Mouse (Mus musculus): ENCODE results near the gene Hrh3. TPM values are rescaled to one million over a fixed set of nuclear protein-coding genes. Genes with fewer than 3 reads are reported as not detected.

The Hrh3 gene
- polyA plus RNA-seq, 1 experiment from 2014 or later: 4.1 TPM

DNA sequence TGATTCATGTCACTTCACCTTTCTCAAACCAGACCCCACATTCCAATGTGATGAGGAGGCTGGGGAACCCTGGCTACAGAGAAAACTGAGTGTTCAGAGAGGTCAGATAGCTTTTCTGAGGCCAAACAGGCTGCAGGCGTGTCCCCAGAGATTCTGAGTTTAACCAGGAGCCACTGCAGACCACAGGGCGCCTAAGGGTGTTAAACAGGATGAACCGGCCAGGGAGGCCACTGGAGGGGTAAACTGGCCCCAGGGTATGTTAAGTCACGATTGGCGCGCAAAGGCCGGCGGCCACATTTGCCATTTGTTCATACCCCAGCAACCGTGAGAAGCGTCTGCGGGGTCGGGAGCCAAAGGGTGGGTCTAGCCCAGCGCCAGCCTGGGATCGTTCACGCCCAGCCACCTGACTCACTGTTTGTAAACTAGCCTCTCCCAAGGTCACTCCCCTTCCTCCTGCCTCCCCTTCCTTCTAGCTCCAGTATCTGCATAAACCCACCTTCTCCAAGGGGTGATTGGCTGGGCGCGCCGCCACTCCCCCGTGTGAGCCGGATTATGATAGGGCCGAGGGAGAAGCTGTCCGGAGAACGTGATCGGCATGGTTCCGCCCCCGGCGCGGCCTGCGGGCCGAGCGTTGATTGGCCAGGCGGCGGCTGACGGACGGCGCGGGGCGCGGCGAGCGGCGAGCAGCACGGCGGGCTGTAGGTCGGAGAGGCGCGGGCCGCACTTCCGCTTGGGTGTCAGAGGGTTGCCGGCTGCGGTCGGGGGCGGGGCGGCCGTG lies 14.6 kb upstream of the Hrh3 start, which contains the start of gene Osbpl2:
Osbpl2 (plus strand) TSS at position 646 of the 778 bp plus-strand sequence.
- peaks cover 57% of the 10 kb centered on the region for H3K4me1 ChIP-seq
- no peaks in the 10 kb centered on the region for H3K9me3 ChIP-seq
- H3K27me3 ChIP-seq: 0 out of 2 replicates have a peak, but pooled peaks cover 7% of the 10 kb centered on the region

DNA sequence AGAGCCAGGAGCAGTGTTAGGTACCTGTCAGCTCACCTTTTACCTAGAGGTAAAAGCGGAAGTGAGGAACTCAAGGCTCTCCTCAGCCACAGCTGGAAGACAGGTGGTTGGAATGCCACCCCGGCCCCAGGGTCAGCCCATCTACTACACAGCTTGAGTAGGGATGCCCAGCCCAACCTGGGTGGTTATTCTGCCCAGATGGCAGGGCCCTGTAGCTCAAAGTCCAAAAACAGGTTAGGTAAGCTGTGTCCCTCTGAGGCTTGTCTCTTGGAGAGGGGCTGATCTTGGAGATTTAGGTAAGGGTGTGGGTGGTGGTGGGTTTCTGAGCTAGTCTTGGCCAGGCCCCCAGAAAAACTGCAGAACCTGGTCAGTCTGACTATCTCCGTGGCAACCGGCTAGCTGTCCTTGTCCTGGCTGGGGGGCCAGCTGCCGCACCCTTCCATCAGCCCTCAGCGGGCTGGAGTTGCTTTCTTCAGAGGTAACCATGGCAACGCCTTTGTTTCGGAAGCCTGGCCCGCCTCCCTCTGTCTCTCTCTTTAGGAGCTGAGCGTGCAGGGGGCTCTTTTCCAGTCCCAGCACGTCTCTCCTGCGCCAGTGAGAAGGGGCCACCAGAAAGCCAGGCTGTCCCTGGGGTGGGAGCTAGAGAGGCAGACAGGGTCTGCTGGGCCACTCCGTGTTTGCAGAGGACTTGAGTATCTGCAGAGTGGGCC lies 13.4 kb upstream of the Hrh3 start:
- WGBS: 6% methylated on average over 13 of the region's 13 CpGs
- 0 out of 2 replicates have a peak, but pooled peaks cover 10% of the 10 kb centered on the region for H3K27me3 ChIP-seq
- H3K4me2 ChIP-seq (replicated peaks): peak overlapping the region; percentile 96
- 0 out of 2 replicates have a peak overlapping the region, but pooled peaks have one; percentile 49 for H3K9ac ChIP-seq (replicated peaks)
- peak overlapping the region; percentile 89 for H3K4me3 ChIP-seq
- H3K4me1 ChIP-seq: peaks cover 57% of the 10 kb centered on the region
- ATAC-seq (ENCODE audit: low FRiP score, low read depth): peak; percentile 63
- H3K36me3 ChIP-seq: no peaks in the 10 kb centered on the region
- no peaks in the 10 kb centered on the region for H3K9me3 ChIP-seq
- H3K27ac ChIP-seq (replicated peaks): peak overlapping the region; percentile 94

More for the DNA sequence above, 14.6 kb upstream of the Hrh3 start, which contains the start of gene Osbpl2:
- peak within 1 kb of the TSS; percentile 96 for H3K4me2 ChIP-seq (replicated peaks)
- H3K36me3 ChIP-seq: peaks cover 9% of the 10 kb centered on the region
- H3K4me3 ChIP-seq: peak within 1 kb of the TSS; percentile 89
- WGBS: under 1% methylated on average over 51 of the region's 55 CpGs
- peak within 1 kb of the TSS; percentile 94 for H3K27ac ChIP-seq (replicated peaks)
- ATAC-seq (ENCODE audit: low FRiP score, low read depth): peak; percentile 95
- H3K9ac ChIP-seq (replicated peaks): peak within 1 kb of the TSS; percentile 87

- Histone ChIP-seq H3K27me3 (0 out of 2 replicates have a peak, but pooled peaks cover 10% of the 10 kb centered on the region), H3K9ac (replicated peaks) (no peak overlapping the region), H3K4me2 (replicated peaks) (peak overlapping the region; percentile 96), H3K36me3 (no peaks in the 10 kb centered on the region), H3K9me3 (no peaks in the 10 kb centered on the region), H3K27ac (replicated peaks) (peak overlapping the region; percentile 94), H3K4me1 (peaks cover 57% of the 10 kb centered on the region), H3K4me3 (no peak overlapping the region)
- WGBS: 71% methylated on average over 8 of the region's 8 CpGs
- ATAC-seq (ENCODE audit: low FRiP score, low read depth): no peak
Observed at GRCm38 (mm10) chr2:180116741-180117484, 12.6 kb upstream of the Hrh3 start.

- H3K9ac ChIP-seq (replicated peaks): no peak overlapping the region
- H3K4me2 ChIP-seq (replicated peaks): no peak overlapping the region
- 0 out of 2 replicates have a peak, but pooled peaks cover 10% of the 10 kb centered on the region for H3K27me3 ChIP-seq
- no peak overlapping the region for H3K4me3 ChIP-seq
- H3K4me1 ChIP-seq: peaks cover 57% of the 10 kb centered on the region
- 79% methylated on average over 10 of the region's 10 CpGs for WGBS
- ATAC-seq (ENCODE audit: low FRiP score, low read depth): no peak
- no peaks in the 10 kb centered on the region for H3K9me3 ChIP-seq
- H3K36me3 ChIP-seq: no peaks in the 10 kb centered on the region
- no peak overlapping the region for H3K27ac ChIP-seq (replicated peaks)
Observed at GRCm38 (mm10) chr2:180116081-180116493, 11.8 kb upstream of the Hrh3 start.

GRCm38 (mm10) chr2:180115279-180115678 lies 11.0 kb upstream of the Hrh3 start:
- peaks cover 56% of the 10 kb centered on the region for H3K4me1 ChIP-seq
- no peak overlapping the region for H3K4me3 ChIP-seq
- 0 out of 2 replicates have a peak, but pooled peaks cover 15% of the 10 kb centered on the region for H3K27me3 ChIP-seq
- WGBS: 45% methylated on average over 6 of the region's 6 CpGs
- no peak overlapping the region for H3K9ac ChIP-seq (replicated peaks)
- H3K27ac ChIP-seq (replicated peaks): peak overlapping the region; percentile 43
- no peaks in the 10 kb centered on the region for H3K9me3 ChIP-seq
- H3K36me3 ChIP-seq: no peaks in the 10 kb centered on the region
- no peak overlapping the region for H3K4me2 ChIP-seq (replicated peaks)
- no peak for ATAC-seq (ENCODE audit: low FRiP score, low read depth)

GRCm38 (mm10) chr2:180113909-180114890 lies 9.9 kb upstream of the Hrh3 start:
- ATAC-seq (ENCODE audit: low FRiP score, low read depth): no peak
- no peak overlapping the region for H3K4me2 ChIP-seq (replicated peaks)
- no peak overlapping the region for H3K9ac ChIP-seq (replicated peaks)
- H3K4me1 ChIP-seq: peaks cover 49% of the 10 kb centered on the region
- no peaks in the 10 kb centered on the region for H3K36me3 ChIP-seq
- no peak overlapping the region for H3K4me3 ChIP-seq
- H3K27ac ChIP-seq (replicated peaks): peak overlapping the region; percentile 43; the same call in 1 of the 2 replicates
- H3K27me3 ChIP-seq: 0 out of 2 replicates have a peak, but pooled peaks cover 15% of the 10 kb centered on the region
- no peaks in the 10 kb centered on the region for H3K9me3 ChIP-seq
- 68% methylated on average over 17 of the region's 17 CpGs for whole genome bisulfite sequencing

DNA sequence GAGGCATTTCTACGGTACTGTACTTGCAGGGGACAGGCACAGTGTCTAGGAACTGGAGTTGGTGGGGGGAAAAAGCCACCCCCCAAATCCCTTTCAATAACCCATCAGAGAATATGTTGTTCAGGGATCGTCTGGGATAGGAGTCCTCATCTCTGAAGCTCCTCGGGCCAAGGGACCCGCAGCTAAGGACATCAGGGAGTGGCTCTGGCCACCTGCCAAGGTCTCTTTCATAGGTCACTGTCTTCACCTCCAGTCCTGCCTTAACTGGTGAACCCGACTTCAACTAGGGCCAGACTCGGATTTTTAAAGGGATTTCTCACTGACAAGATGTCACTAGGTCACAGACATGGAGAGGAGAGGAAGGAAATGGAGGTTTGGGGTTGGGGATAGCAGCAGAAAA lies 4.0 kb upstream of the Hrh3 start:
- H3K4me2 ChIP-seq (replicated peaks): no peak overlapping the region
- H3K4me3 ChIP-seq: no peak overlapping the region
- peaks cover 40% of the 10 kb centered on the region for H3K27me3 ChIP-seq
- ATAC-seq (ENCODE audit: low FRiP score, low read depth): no peak
- no peak overlapping the region for H3K9ac ChIP-seq (replicated peaks)
- no peak overlapping the region for H3K27ac ChIP-seq (replicated peaks)
- no peaks in the 10 kb centered on the region for H3K9me3 ChIP-seq
- 80% methylated on average over 6 of the region's 6 CpGs for WGBS
- peaks cover 24% of the 10 kb centered on the region for H3K4me1 ChIP-seq
- no peaks in the 10 kb centered on the region for H3K36me3 ChIP-seq

- H3K4me1 ChIP-seq: peaks cover 34% of the 10 kb centered on the region
- no peak overlapping the region for H3K4me3 ChIP-seq
- H3K36me3 ChIP-seq: no peaks in the 10 kb centered on the region
- H3K4me2 ChIP-seq (replicated peaks): no peak overlapping the region
- 67% methylated on average over 4 of the region's 4 CpGs for WGBS
- H3K9ac ChIP-seq (replicated peaks): no peak overlapping the region
- H3K9me3 ChIP-seq: no peaks in the 10 kb centered on the region
- no peak for ATAC-seq (ENCODE audit: low FRiP score, low read depth)
- no peak overlapping the region for H3K27ac ChIP-seq (replicated peaks)
- peaks cover 51% of the 10 kb centered on the region for H3K27me3 ChIP-seq
Observed at GRCm38 (mm10) chr2:180107081-180107480, 2.8 kb upstream of the Hrh3 start.

GRCm38 (mm10) chr2:180105441-180106190 lies 1.3 kb upstream of the Hrh3 start:
- Histone ChIP-seq H3K9ac (replicated peaks) (no peak overlapping the region), H3K4me2 (replicated peaks) (peak overlapping the region; percentile 9; the same call in 1 of the 2 replicates), H3K4me3 (no peak overlapping the region), H3K4me1 (peaks cover 34% of the 10 kb centered on the region), H3K9me3 (no peaks in the 10 kb centered on the region), H3K27ac (replicated peaks) (no peak overlapping the region), H3K27me3 (peaks cover 63% of the 10 kb centered on the region), H3K36me3 (no peaks in the 10 kb centered on the region)
- ATAC-seq (ENCODE audit: low FRiP score, low read depth): no peak
- WGBS: 24% methylated on average over 8 of the region's 8 CpGs

DNA sequence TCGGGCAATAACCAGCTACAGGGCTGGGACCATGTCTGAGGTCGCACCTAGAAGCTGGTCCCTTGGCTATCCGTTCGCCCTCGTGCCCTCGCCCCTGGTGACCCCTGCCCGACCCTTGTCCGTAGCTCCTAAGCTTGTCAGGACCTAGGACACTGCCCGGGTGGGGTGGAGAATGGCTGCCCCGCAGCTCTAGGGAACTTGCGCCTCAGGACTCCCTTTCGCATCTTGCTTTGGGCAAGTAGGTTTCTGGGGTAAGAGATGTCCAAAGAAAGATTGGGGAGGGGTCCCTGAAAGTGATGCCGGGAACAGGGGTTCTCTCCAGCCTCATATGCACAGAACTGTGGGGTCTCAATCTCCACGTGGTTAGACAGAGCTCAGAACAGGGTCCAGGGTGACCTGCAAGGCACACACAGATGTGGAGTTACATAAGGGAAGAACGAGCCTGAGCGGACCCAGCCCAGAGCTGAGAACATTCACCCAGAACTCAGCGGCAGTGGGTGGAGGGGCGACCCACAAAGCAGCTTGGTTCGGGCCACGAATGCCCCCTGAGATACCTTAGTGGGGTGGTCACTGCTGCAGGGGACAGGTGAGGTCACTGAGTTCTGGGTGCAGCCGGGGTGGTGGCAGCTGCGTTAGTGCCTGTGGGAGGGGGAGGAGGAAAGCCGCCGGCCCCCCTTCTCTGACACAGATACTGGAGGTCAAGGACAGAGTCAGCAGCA lies 530 bp upstream of the Hrh3 start:
- no peak; the same call in 1 of the 2 replicates for ATAC-seq (ENCODE audit: low FRiP score, low read depth)
- Histone ChIP-seq H3K9me3 (no peaks in the 10 kb centered on the region), H3K4me1 (peaks cover 38% of the 10 kb centered on the region), H3K27ac (replicated peaks) (no peak overlapping the region), H3K4me2 (replicated peaks) (peak overlapping the region; percentile 83), H3K27me3 (peaks cover 69% of the 10 kb centered on the region), H3K9ac (replicated peaks) (peak overlapping the region; percentile 65; the same call in 1 of the 2 replicates), H3K36me3 (no peaks in the 10 kb centered on the region), H3K4me3 (peak overlapping the region; percentile 60)
- 7% methylated on average over 24 of the region's 24 CpGs for WGBS

All from midbrain, embryonic 12.5 days (tissue).